In the genomic region with DNA sequence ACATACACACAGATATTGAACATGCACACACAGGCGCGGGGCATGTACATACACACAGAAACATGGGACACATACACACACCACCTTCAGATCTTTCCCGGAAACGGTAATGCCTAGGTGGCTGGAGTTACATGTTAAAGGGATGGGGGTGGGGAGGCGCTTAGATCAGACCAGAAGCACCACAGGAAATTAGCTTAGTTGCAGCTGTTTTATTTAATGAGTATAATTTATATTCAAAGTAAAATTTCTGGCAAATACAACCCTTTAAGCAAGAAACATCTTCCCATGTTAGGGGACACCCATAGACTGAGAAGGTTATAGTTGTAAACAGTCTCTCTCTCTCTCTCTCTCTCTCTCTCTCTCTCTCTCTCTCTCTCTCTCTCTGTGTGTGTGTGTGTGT, we compare ENCODE assay signal across 15 mouse cellular contexts. TPM values are rescaled to one million over a fixed set of nuclear protein-coding genes. Genes with fewer than 3 reads are reported as not detected.
DNase-seq lines count a peak whose midpoint lies in the region; ATAC-seq and TF ChIP-seq lines count a peak whose summit lies in the region.
"Had no signal": no experiment of that assay in that cellular context is flagged by ENCODE, and none has a peak within 500 bp of the region (broad histone marks: within the 10 kb centered on the region; RNA-seq: fewer than 3 reads in every experiment).

No protein-coding gene starts in this region.

- 48% methylated on average over 5 of the region's 5 CpGs for WGBS in liver, embryonic 12.5 days (ENCODE audit: insufficient replicate concordance)
- 63% methylated on average over 5 of the region's 5 CpGs for WGBS in liver, embryonic 11.5 days
- WGBS in lung, postnatal 0 days, result 47% methylated on average over 5 of the region's 5 CpGs

- TF ChIP-seq EP300 in lung, postnatal 0 days (IDR thresholded peaks at IDR 0.05), result no peak

- DNase-seq in cerebellum, adult 11 months, result peak; percentile 31
- DNase-seq in cerebellum, postnatal 4 days (ENCODE audit: low spot score in 2 of 2), result no peak
- DNase-seq in liver, embryonic 11.5 days (ENCODE audit: low spot score), result no peak
- peak; percentile 63 for DNase-seq in thymus, postnatal 14 days
- no peak for DNase-seq in lung, postnatal 0 days (ENCODE audit: low spot score)
- DNase-seq in urinary bladder, adult 2 months (ENCODE audit: low spot score), result no peak
- DNase-seq: kidney, adult 18-20 months; right cerebral cortex, postnatal 14 days had no signal

- H3K27me3 ChIP-seq in liver, embryonic 12.5 days (replicated peaks), result peaks cover 37% of the 10 kb centered on the region
- H3K27me3 ChIP-seq in liver, embryonic 11.5 days (replicated peaks; ENCODE audit: control insufficient read depth, insufficient read depth, low read length), result peaks cover 25% of the 10 kb centered on the region
- H3K27me3 ChIP-seq in lung, postnatal 0 days (replicated peaks; ENCODE audit: insufficient read depth, low read length), result peaks cover 19% of the 10 kb centered on the region

- no peak for TF ChIP-seq POLR2A in cortical plate, adult 2 months (IDR thresholded peaks at IDR 0.05; ENCODE audit: extremely low read depth, insufficient read depth, low read length)

- H3K4me1 ChIP-seq in liver, embryonic 12.5 days, result 0 out of 2 replicates have a peak, but pooled peaks cover 14% of the 10 kb centered on the region
- peaks cover 5% of the 10 kb centered on the region; the same call in 1 of the 2 replicates for H3K4me1 ChIP-seq in liver, embryonic 11.5 days (replicated peaks; ENCODE audit: control insufficient read depth, insufficient read depth, low read length)
- peaks cover 2% of the 10 kb centered on the region; the same call in 1 of the 2 replicates for H3K4me1 ChIP-seq in cortical plate, adult 2 months (ENCODE audit: control insufficient read depth, insufficient read depth, low read length)
- peaks cover 3% of the 10 kb centered on the region; the same call in 1 of the 2 replicates for H3K4me1 ChIP-seq in lung, postnatal 0 days (ENCODE audit: insufficient read depth, low read depth, low read length)

- H3K9ac ChIP-seq in liver, embryonic 12.5 days, result no peak overlapping the region
- H3K9ac ChIP-seq in liver, embryonic 11.5 days (ENCODE audit: low read depth, low read length), result no peak overlapping the region
- no peak overlapping the region for H3K9ac ChIP-seq in lung, postnatal 0 days (replicated peaks; ENCODE audit: low read depth)
- H3K9ac ChIP-seq: forebrain, embryonic 12.5 days; hindbrain, embryonic 15.5 days; liver, embryonic 14.5 days had no signal

- H3K9me3 ChIP-seq in liver, embryonic 12.5 days (replicated peaks), result no peaks in the 10 kb centered on the region
- H3K9me3 ChIP-seq in liver, embryonic 11.5 days (ENCODE audit: control insufficient read depth, low read length), result no peaks in the 10 kb centered on the region
- no peaks in the 10 kb centered on the region for H3K9me3 ChIP-seq in lung, postnatal 0 days (ENCODE audit: low read length)
- H3K9me3 ChIP-seq: forebrain, embryonic 12.5 days; hindbrain, embryonic 15.5 days had no signal

- H3K4me2 ChIP-seq in liver, embryonic 12.5 days, result 0 out of 2 replicates have a peak overlapping the region, but pooled peaks have one; percentile 1
- no peak overlapping the region; the same call in 1 of the 2 replicates for H3K4me2 ChIP-seq in liver, embryonic 11.5 days
- H3K4me2 ChIP-seq in lung, postnatal 0 days (replicated peaks; ENCODE audit: low read depth, low read length), result no peak overlapping the region

- TF ChIP-seq CTCF in cortical plate, adult 2 months (IDR thresholded peaks at IDR 0.05; ENCODE audit: extremely low read depth, insufficient read depth, low read length), result no peak
- TF ChIP-seq CTCF in lung, postnatal 0 days (IDR thresholded peaks at IDR 0.05), result no peak

- H3K36me3 ChIP-seq in liver, embryonic 12.5 days, result no peaks in the 10 kb centered on the region
- H3K36me3 ChIP-seq in liver, embryonic 11.5 days (ENCODE audit: control insufficient read depth, insufficient read depth, low read length), result no peaks in the 10 kb centered on the region
- H3K36me3 ChIP-seq in lung, postnatal 0 days (ENCODE audit: insufficient read depth, low read length), result no peaks in the 10 kb centered on the region
- H3K36me3 ChIP-seq: forebrain, embryonic 12.5 days; G1E; hindbrain, embryonic 15.5 days had no signal

- ATAC-seq in liver, embryonic 12.5 days, result no peak
- ATAC-seq in liver, embryonic 11.5 days (replicated peaks; ENCODE audit: low FRiP score), result no peak
- no peak for ATAC-seq in lung, postnatal 0 days

- H3K27ac ChIP-seq in liver, embryonic 12.5 days, result no peak overlapping the region
- H3K27ac ChIP-seq in liver, embryonic 11.5 days (ENCODE audit: low read depth, low read length), result no peak overlapping the region
- H3K27ac ChIP-seq in cortical plate, adult 2 months (ENCODE audit: insufficient read depth, low read length), result no peak overlapping the region
- H3K27ac ChIP-seq in lung, postnatal 0 days (ENCODE audit: low read length), result no peak overlapping the region
- H3K27ac ChIP-seq: forebrain, embryonic 12.5 days; heart, adult 2 months; hindbrain, embryonic 15.5 days; liver, embryonic 14.5 days had no signal

- H3K4me3 ChIP-seq in liver, embryonic 12.5 days, result no peak overlapping the region
- H3K4me3 ChIP-seq in liver, embryonic 11.5 days (ENCODE audit: low read depth, low read length), result no peak overlapping the region
- peak overlapping the region; percentile 99 for H3K4me3 ChIP-seq in cortical plate, adult 2 months (ENCODE audit: insufficient read depth, low read length)
- no peak overlapping the region for H3K4me3 ChIP-seq in lung, postnatal 0 days (ENCODE audit: low read depth, low read length)
- H3K4me3 ChIP-seq: heart, adult 2 months had no signal

RNA-seq across cellular contexts. Expression of gene Dgkg, which starts 1.8 kb away (rescaled TPM):
- 0.89 and 0.91 TPM in 2 replicates for polyA plus RNA-seq in liver, embryonic 12.5 days (2016; fragmentation: Nextera tagmentation; extraction: Ambion mirVana)
- 0.86 and 1.2 TPM in 2 replicates for polyA plus RNA-seq in liver, embryonic 11.5 days (2014; fragmentation: Nextera tagmentation; extraction: Ambion mirVana)
- polyA plus RNA-seq in cortical plate, adult 2 months (2012; rRNA removed), result 14.0 and 18.8 TPM in 2 replicates
- 0.96 and 1.2 TPM in 2 replicates for polyA plus RNA-seq in lung, postnatal 0 days (2015; fragmentation: Nextera tagmentation; extraction: Ambion mirVana)
- 0.52 and 0.81 TPM in 2 replicates for polyA plus RNA-seq in urinary bladder, adult 2 months (2012; rRNA removed)
- polyA plus RNA-seq: G1E had no signal

Comparison
In these comparisons a context has a peak if more than half of its experiments do, and no peak if none do; other contexts are left out.
1. DNase-seq: peak in cerebellum, adult 11 months (single experiment) and thymus, postnatal 14 days (single experiment); none in cerebellum, postnatal 4 days (0 of 2), liver, embryonic 11.5 days (single experiment), lung, postnatal 0 days (single experiment) and urinary bladder, adult 2 months (single experiment).